Mouse (Mus musculus) cerebellum, postnatal 25 days (tissue): ENCODE results near the gene Gm8113.
"Not testable (repeated sequence)": the region's sequence is repeated elsewhere in the genome, so short reads cannot be mapped to it uniquely, and the experiment has no call there.

Source experiments
- DNase-seq, 2 experiments: peaks; one replicate each; pipeline ENCODE4 v3.0.0; 2021; ENCODE audit warnings: mixed read lengths in 2 of 2

Gm8113 gene

GRCm38 (mm10) chr14:43924688-43925403, at the start of gene Gm8113:
Gene Gm8113, plus strand, starts transcription at chr14:43925390.
- peak; percentile 32 to 61 for DNase-seq

- not testable (repeated sequence) for DNase-seq
Observed at GRCm38 (mm10) chr14:43875417-43875816, 49.8 kb upstream of the Gm8113 start, which contains the start of gene Ear1. Gene Ear1, minus strand, starts transcription at chr14:43875517.

- not testable (repeated sequence) for DNase-seq
Observed at GRCm38 (mm10) chr14:43877789-43878188, 47.4 kb upstream of the Gm8113 start.

GRCm38 (mm10) chr14:43879966-43880545, 45.1 kb upstream of the Gm8113 start:
- not testable (repeated sequence) for DNase-seq

- not testable (repeated sequence) for DNase-seq
Observed at GRCm38 (mm10) chr14:43886235-43886634, 39.0 kb upstream of the Gm8113 start.

- DNase-seq: not testable (repeated sequence)
Observed at GRCm38 (mm10) chr14:43891288-43891687, 33.9 kb upstream of the Gm8113 start.

GRCm38 (mm10) chr14:43895357-43895756, 29.8 kb upstream of the Gm8113 start:
- not testable (repeated sequence) for DNase-seq

GRCm38 (mm10) chr14:43898577-43898976, 26.6 kb upstream of the Gm8113 start:
- not testable (repeated sequence) for DNase-seq

GRCm38 (mm10) chr14:43918214-43918613, 7.0 kb upstream of the Gm8113 start:
- DNase-seq: not testable (repeated sequence)

- not testable (repeated sequence) for DNase-seq
Observed at GRCm38 (mm10) chr14:43923459-43923858, 1.7 kb upstream of the Gm8113 start, which contains the start of gene Ear10. Gene Ear10, minus strand, starts transcription at chr14:43923559.

- not testable (repeated sequence) for DNase-seq
Observed at GRCm38 (mm10) chr14:43925404-43925950, 287 bp downstream of the Gm8113 start.

- DNase-seq: peak in 1 of 2 experiments; percentile 16
Observed at GRCm38 (mm10) chr14:43932991-43933390, 7.8 kb downstream of the Gm8113 start.

- not testable (repeated sequence) for DNase-seq
Observed at GRCm38 (mm10) chr14:43933399-43933798, 8.2 kb downstream of the Gm8113 start.

- DNase-seq: not testable (repeated sequence)
Observed at GRCm38 (mm10) chr14:43953382-43953781, 28.2 kb downstream of the Gm8113 start.

GRCm38 (mm10) chr14:43955074-43955473, 29.9 kb downstream of the Gm8113 start:
- not testable (repeated sequence) for DNase-seq

GRCm38 (mm10) chr14:43956769-43957168, 31.6 kb downstream of the Gm8113 start, which contains the start of gene Ang5:
Gene Ang5, plus strand, starts transcription at chr14:43957069.
- not testable (repeated sequence) for DNase-seq
